Mouse (Mus musculus): ENCODE results near the gene Cyth3. TPM values are rescaled to one million over a fixed set of nuclear protein-coding genes. Genes with fewer than 3 reads are reported as not detected.
A peak's percentile ranks its signal among the peaks of the same experiment; 100 is the strongest.

Cyth3 gene
- total and polyA plus RNA-seq, 2 experiments from 2014 or later, result 35.5 to 43.3 TPM

GRCm38 (mm10) chr5:143659021-143659523 is 36.8 kb downstream of the Cyth3 start:
- WGBS, result 86% methylated on average over 8 of the region's 8 CpGs

GRCm38 (mm10) chr5:143663074-143663687 is 40.9 kb downstream of the Cyth3 start:
- WGBS, result 91% methylated on average over 7 of the region's 7 CpGs
- no peak for TF ChIP-seq CTCF (IDR thresholded peaks at IDR 0.05; ENCODE audit: low read depth)

More at GRCm38 (mm10) chr5:143659021-143659523, 36.8 kb downstream of the Cyth3 start:
- no peak for ATAC-seq
- DNase-seq (ENCODE audit: low spot score), result no peak
- Histone ChIP-seq H3K9me3 (ENCODE audit: low read length) (no peaks in the 10 kb centered on the region), H3K27me3 (ENCODE audit: insufficient read depth, low read length) (no peaks in the 10 kb centered on the region), H3K9ac (replicated peaks; ENCODE audit: low read length) (no peak overlapping the region), H3K4me3 (ENCODE audit: low read length) (no peak overlapping the region), H3K36me3 (ENCODE audit: insufficient read depth, low read length) (no peaks in the 10 kb centered on the region), H3K4me2 (ENCODE audit: low read depth, low read length) (no peak overlapping the region), H3K27ac (no peak overlapping the region), H3K4me1 (ENCODE audit: insufficient read depth, low read length) (no peaks in the 10 kb centered on the region)
- no peak for TF ChIP-seq CTCF (IDR thresholded peaks at IDR 0.05; ENCODE audit: low read depth)

GRCm38 (mm10) chr5:143665561-143665960 is 43.3 kb downstream of the Cyth3 start:
- TF ChIP-seq CTCF (IDR thresholded peaks at IDR 0.05; ENCODE audit: low read depth), result no peak
- no peaks in the 10 kb centered on the region for H3K4me1 ChIP-seq (ENCODE audit: insufficient read depth, low read length)
- no peak for DNase-seq (ENCODE audit: low spot score)
- no peak overlapping the region for H3K9ac ChIP-seq (replicated peaks; ENCODE audit: low read length)
- H3K27me3 ChIP-seq (ENCODE audit: insufficient read depth, low read length), result no peaks in the 10 kb centered on the region
- no peak overlapping the region for H3K4me3 ChIP-seq (ENCODE audit: low read length)
- H3K36me3 ChIP-seq (ENCODE audit: insufficient read depth, low read length), result no peaks in the 10 kb centered on the region
- no peak overlapping the region for H3K27ac ChIP-seq
- no peak for ATAC-seq
- no peaks in the 10 kb centered on the region for H3K9me3 ChIP-seq (ENCODE audit: low read length)
- H3K4me2 ChIP-seq (ENCODE audit: low read depth, low read length), result no peak overlapping the region
- WGBS, result 85% methylated on average over 2 of the region's 2 CpGs

More at GRCm38 (mm10) chr5:143663074-143663687, 40.9 kb downstream of the Cyth3 start:
- Histone ChIP-seq H3K27ac (no peak overlapping the region; the same call in 1 of the 2 replicates), H3K9ac (replicated peaks; ENCODE audit: low read length) (no peak overlapping the region), H3K36me3 (ENCODE audit: insufficient read depth, low read length) (no peaks in the 10 kb centered on the region), H3K27me3 (ENCODE audit: insufficient read depth, low read length) (no peaks in the 10 kb centered on the region), H3K4me2 (ENCODE audit: low read depth, low read length) (no peak overlapping the region), H3K4me3 (ENCODE audit: low read length) (no peak overlapping the region), H3K4me1 (ENCODE audit: insufficient read depth, low read length) (no peaks in the 10 kb centered on the region), H3K9me3 (ENCODE audit: low read length) (no peaks in the 10 kb centered on the region)
- ATAC-seq (no peak), DNase-seq (ENCODE audit: low spot score) (no peak)

- no peaks in the 10 kb centered on the region for H3K9me3 ChIP-seq (ENCODE audit: low read length)
- no peak overlapping the region for H3K27ac ChIP-seq
- H3K4me1 ChIP-seq (ENCODE audit: insufficient read depth, low read length), result no peaks in the 10 kb centered on the region
- WGBS, result 91% methylated on average over 1 of the region's 1 CpGs
- no peak overlapping the region for H3K4me2 ChIP-seq (ENCODE audit: low read depth, low read length)
- no peak for TF ChIP-seq CTCF (IDR thresholded peaks at IDR 0.05; ENCODE audit: low read depth)
- no peak overlapping the region for H3K4me3 ChIP-seq (ENCODE audit: low read length)
- H3K36me3 ChIP-seq (ENCODE audit: insufficient read depth, low read length), result no peaks in the 10 kb centered on the region
- ATAC-seq (no peak), DNase-seq (ENCODE audit: low spot score) (no peak)
- H3K9ac ChIP-seq (replicated peaks; ENCODE audit: low read length), result no peak overlapping the region
- no peaks in the 10 kb centered on the region for H3K27me3 ChIP-seq (ENCODE audit: insufficient read depth, low read length)
Observed at GRCm38 (mm10) chr5:143666015-143666414, 43.8 kb downstream of the Cyth3 start.

DNA sequence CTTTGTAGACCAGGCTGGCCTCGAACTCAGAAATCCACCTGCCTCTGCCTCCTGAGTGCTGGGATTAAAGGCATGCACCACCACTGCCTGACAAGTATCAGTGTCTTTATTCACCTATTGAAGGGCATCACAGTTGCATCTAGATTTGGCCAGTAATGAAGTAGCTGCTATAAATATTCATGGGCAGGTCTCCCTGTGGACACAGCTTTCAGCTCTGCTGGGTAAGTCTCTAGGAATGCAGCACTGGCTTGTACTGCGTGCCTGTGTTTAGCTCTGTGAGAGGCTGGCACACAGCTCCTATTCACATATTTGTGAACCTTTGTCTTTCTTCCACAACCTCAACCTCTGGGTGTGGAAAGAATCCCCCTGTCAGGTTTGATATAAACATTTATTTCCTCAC is 46.6 kb downstream of the Cyth3 start:
- WGBS, result 45% methylated on average over 2 of the region's 2 CpGs
- Histone ChIP-seq H3K4me3 (ENCODE audit: low read length) (no peak overlapping the region), H3K4me1 (ENCODE audit: insufficient read depth, low read length) (no peaks in the 10 kb centered on the region), H3K36me3 (ENCODE audit: insufficient read depth, low read length) (no peaks in the 10 kb centered on the region), H3K9me3 (ENCODE audit: low read length) (no peaks in the 10 kb centered on the region), H3K4me2 (ENCODE audit: low read depth, low read length) (no peak overlapping the region), H3K27ac (no peak overlapping the region), H3K9ac (replicated peaks; ENCODE audit: low read length) (no peak overlapping the region), H3K27me3 (ENCODE audit: insufficient read depth, low read length) (no peaks in the 10 kb centered on the region)
- peak; percentile 21 for DNase-seq (ENCODE audit: low spot score)
- no peak for ATAC-seq
- TF ChIP-seq CTCF (IDR thresholded peaks at IDR 0.05; ENCODE audit: low read depth), result no peak

GRCm38 (mm10) chr5:143669393-143669792 is 47.1 kb downstream of the Cyth3 start:
- H3K36me3 ChIP-seq (ENCODE audit: insufficient read depth, low read length), result no peaks in the 10 kb centered on the region
- no peaks in the 10 kb centered on the region for H3K4me1 ChIP-seq (ENCODE audit: insufficient read depth, low read length)
- no peak overlapping the region for H3K27ac ChIP-seq
- H3K9ac ChIP-seq (replicated peaks; ENCODE audit: low read length), result no peak overlapping the region
- WGBS, result 44% methylated on average over 2 of the region's 2 CpGs
- no peaks in the 10 kb centered on the region for H3K9me3 ChIP-seq (ENCODE audit: low read length)
- DNase-seq (ENCODE audit: low spot score), result no peak
- no peak overlapping the region for H3K4me2 ChIP-seq (ENCODE audit: low read depth, low read length)
- peak; percentile 27; the same call in 1 of the 2 replicates for TF ChIP-seq CTCF (IDR thresholded peaks at IDR 0.05; ENCODE audit: low read depth)
- ATAC-seq, result no peak
- H3K27me3 ChIP-seq (ENCODE audit: insufficient read depth, low read length), result no peaks in the 10 kb centered on the region
- H3K4me3 ChIP-seq (ENCODE audit: low read length), result no peak overlapping the region

DNA sequence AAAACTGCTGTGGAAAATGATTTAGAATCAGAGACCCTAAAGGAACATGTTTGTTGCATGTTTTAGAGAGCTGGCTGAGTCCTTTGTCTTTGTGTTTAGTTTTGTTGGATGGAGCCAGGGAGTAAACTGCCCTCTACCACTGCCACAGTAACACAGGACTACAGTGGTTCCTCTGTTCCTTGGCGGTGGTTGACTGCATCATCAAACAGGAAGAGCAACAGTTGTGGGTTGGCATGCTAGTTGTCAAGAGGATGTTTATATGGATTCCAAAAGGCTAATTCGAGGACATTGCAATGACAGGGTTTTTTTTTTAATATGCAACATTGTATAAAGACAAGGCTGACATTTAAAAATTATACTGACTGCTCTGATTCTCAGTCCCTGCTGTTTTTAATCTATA is 47.6 kb downstream of the Cyth3 start:
- H3K4me2 ChIP-seq (ENCODE audit: low read depth, low read length), result no peak overlapping the region
- H3K36me3 ChIP-seq (ENCODE audit: insufficient read depth, low read length), result no peaks in the 10 kb centered on the region
- no peak overlapping the region for H3K9ac ChIP-seq (replicated peaks; ENCODE audit: low read length)
- 59% methylated on average over 2 of the region's 2 CpGs for WGBS
- no peaks in the 10 kb centered on the region for H3K4me1 ChIP-seq (ENCODE audit: insufficient read depth, low read length)
- TF ChIP-seq CTCF (IDR thresholded peaks at IDR 0.05; ENCODE audit: low read depth), result no peak
- no peak overlapping the region for H3K4me3 ChIP-seq (ENCODE audit: low read length)
- ATAC-seq (no peak), DNase-seq (ENCODE audit: low spot score) (no peak)
- H3K27ac ChIP-seq, result no peak overlapping the region
- H3K27me3 ChIP-seq (ENCODE audit: insufficient read depth, low read length), result no peaks in the 10 kb centered on the region
- H3K9me3 ChIP-seq (ENCODE audit: low read length), result no peaks in the 10 kb centered on the region
